Mouse (Mus musculus) adrenal gland, postnatal 14 days (tissue): Measurements from ENCODE around the gene Ep400. TPM values are rescaled to one million over a fixed set of nuclear protein-coding genes. Genes with fewer than 3 reads are reported as not detected.

Source experiments
- DNase-seq: peaks from one replicate; pipeline ENCODE4 v3.0.0; 2021; ENCODE audit warnings: mixed read lengths
- long read RNA-seq, 2 experiments: library from polyadenylated mRNA; stranded (forward); transcript quantifications; one replicate each; pipeline ENCODE4 v2.0.0; 2021
- total RNA-seq: library from RNA; stranded (reverse); gene quantifications from 2 replicates; pipeline ENCODE4 v1.2.3, GENCODE M21; 2021

Ep400 gene
- 84.7 and 85.3 TPM in 2 replicates for total RNA-seq
- long read RNA-seq, experiment 1, partial matches to known transcripts = 11 of 12 reads
- long read RNA-seq, experiment 1, other reads (novel, unspliced or antisense) = 1 of 12 reads
- long read RNA-seq, experiment 2, partial matches to known transcripts = 9 of 12 reads
- long read RNA-seq, experiment 2, other reads (novel, unspliced or antisense) = 3 of 12 reads

GRCm38 (mm10) chr5:110770448-110771158 is at the start of gene Ep400:
Gene Ep400 (minus strand): TSS chr5:110770717.
- DNase-seq = peak; percentile 100

- DNase-seq = peak; percentile 100
These were observed 39.3 kb upstream of the Ep400 start, which contains the start of gene Ulk1 for GRCm38 (mm10) chr5:110809667-110810325. Gene Ulk1 (minus strand): TSS chr5:110810097.

- DNase-seq = peak; percentile 52
These were observed 38.5 kb upstream of the Ep400 start for GRCm38 (mm10) chr5:110808821-110809666.

- peak; percentile 94 for DNase-seq
These were observed 37.6 kb upstream of the Ep400 start for GRCm38 (mm10) chr5:110808061-110808631.

GRCm38 (mm10) chr5:110807453-110807852 is 36.9 kb upstream of the Ep400 start:
- DNase-seq = no peak

- no peak for DNase-seq
These were observed 36.2 kb upstream of the Ep400 start for GRCm38 (mm10) chr5:110806676-110807075.

- no peak for DNase-seq
These were observed 35.6 kb upstream of the Ep400 start for GRCm38 (mm10) chr5:110806154-110806553.

GRCm38 (mm10) chr5:110804012-110804743 is 33.7 kb upstream of the Ep400 start:
- peak; percentile 26 for DNase-seq

GRCm38 (mm10) chr5:110802809-110803208 is 32.3 kb upstream of the Ep400 start:
- DNase-seq = no peak

GRCm38 (mm10) chr5:110802186-110802585 is 31.7 kb upstream of the Ep400 start:
- DNase-seq = peak; percentile 45

- no peak for DNase-seq
These were observed 30.6 kb upstream of the Ep400 start for GRCm38 (mm10) chr5:110801036-110801624.

- peak; percentile 67 for DNase-seq
These were observed 27.2 kb upstream of the Ep400 start for GRCm38 (mm10) chr5:110797696-110798095.

GRCm38 (mm10) chr5:110794363-110794762 is 23.8 kb upstream of the Ep400 start:
- DNase-seq = no peak

- DNase-seq = peak; percentile 68
These were observed 18.2 kb upstream of the Ep400 start for GRCm38 (mm10) chr5:110788684-110789083.

- no peak for DNase-seq
These were observed 15.7 kb upstream of the Ep400 start for GRCm38 (mm10) chr5:110786081-110786835.

- DNase-seq = no peak
These were observed 12.6 kb upstream of the Ep400 start for GRCm38 (mm10) chr5:110783150-110783549.

GRCm38 (mm10) chr5:110781529-110782238 is 11.2 kb upstream of the Ep400 start:
- DNase-seq = no peak

- DNase-seq = no peak
These were observed 10.4 kb upstream of the Ep400 start for GRCm38 (mm10) chr5:110780761-110781528.
